Mouse (Mus musculus) embryo, embryonic 10 days (tissue): ENCODE results near the gene Slc36a4.

Source experiments
- DNase-seq: peaks from one replicate; pipeline ENCODE4 v3.0.0-alpha.2; 2015; ENCODE audit warnings: low spot score

Slc36a4 gene

GRCm38 (mm10) chr9:15722506-15722905 is 13.0 kb downstream of the Slc36a4 start:
- no peak for DNase-seq

GRCm38 (mm10) chr9:15727168-15727567 is 17.6 kb downstream of the Slc36a4 start:
- no peak for DNase-seq

- DNase-seq, result peak; percentile 59
Measured at GRCm38 (mm10) chr9:15731758-15732748, 22.5 kb downstream of the Slc36a4 start.

GRCm38 (mm10) chr9:15734056-15734866 is 24.7 kb downstream of the Slc36a4 start:
- DNase-seq, result no peak

- DNase-seq, result no peak
Measured at GRCm38 (mm10) chr9:15734867-15735131, 25.3 kb downstream of the Slc36a4 start.

- no peak for DNase-seq
Measured at GRCm38 (mm10) chr9:15737522-15737921, 28.0 kb downstream of the Slc36a4 start.

GRCm38 (mm10) chr9:15741428-15741827 is 31.9 kb downstream of the Slc36a4 start:
- no peak for DNase-seq

GRCm38 (mm10) chr9:15741931-15742330 is 32.4 kb downstream of the Slc36a4 start:
- no peak for DNase-seq

- DNase-seq, result peak; percentile 50
Measured at GRCm38 (mm10) chr9:15745985-15746607, 36.6 kb downstream of the Slc36a4 start.

GRCm38 (mm10) chr9:15746636-15747035 is 37.1 kb downstream of the Slc36a4 start:
- DNase-seq, result peak; percentile 59

- no peak for DNase-seq
Measured at GRCm38 (mm10) chr9:15748383-15748782, 38.8 kb downstream of the Slc36a4 start.

- no peak for DNase-seq
Measured at GRCm38 (mm10) chr9:15759318-15759717, 49.8 kb downstream of the Slc36a4 start.

- no peak for DNase-seq
Measured at GRCm38 (mm10) chr9:15766379-15766778, 56.8 kb downstream of the Slc36a4 start.

- DNase-seq, result peak; percentile 12
Measured at GRCm38 (mm10) chr9:15766821-15767220, 57.3 kb downstream of the Slc36a4 start.

GRCm38 (mm10) chr9:15772766-15773165 is 63.2 kb downstream of the Slc36a4 start:
- no peak for DNase-seq

GRCm38 (mm10) chr9:15773426-15773825 is 63.9 kb downstream of the Slc36a4 start:
- DNase-seq, result no peak

GRCm38 (mm10) chr9:15774911-15775310 is 65.4 kb downstream of the Slc36a4 start:
- no peak for DNase-seq

GRCm38 (mm10) chr9:15781936-15782335 is 72.4 kb downstream of the Slc36a4 start:
- no peak for DNase-seq

- DNase-seq, result no peak
Measured at GRCm38 (mm10) chr9:15786192-15786591, 76.7 kb downstream of the Slc36a4 start.

- no peak for DNase-seq
Measured at GRCm38 (mm10) chr9:15786610-15787009, 77.1 kb downstream of the Slc36a4 start.

GRCm38 (mm10) chr9:15792076-15792475 is 82.5 kb downstream of the Slc36a4 start:
- no peak for DNase-seq
